Mouse (Mus musculus) limb, embryonic 11.5 days (tissue): Measurements from ENCODE around the gene 2810004N23Rik. TPM values are rescaled to one million over a fixed set of nuclear protein-coding genes. Genes with fewer than 3 reads are reported as not detected.

Experiments used
- ATAC-seq: fragments of 200-750 bp; cut with Nextera tagmentation; 2 replicates; pipeline ENCODE4 v1.8.0; 2017; ENCODE audit warnings: low read depth; ENCODE audit not compliant: insufficient number of reproducible peaks, low FRiP score, low TSS enrichment
- DNase-seq: peaks from one replicate; pipeline ENCODE4 v3.0.0-alpha.2; 2015; ENCODE audit warnings: low spot score
- H3K27ac ChIP-seq: fragments of 300-500 bp; sonication (generic); replicated peaks from 2 replicates; pipeline ENCODE4 v1.5.1; 2014; ENCODE audit warnings: low read depth, mild to moderate bottlenecking, low read length
- H3K27me3 ChIP-seq: fragments of 300-500 bp; sonication (generic); 2 replicates; pipeline ENCODE4 v1.6.1; 2014; ENCODE audit warnings: mild to moderate bottlenecking, low read length, mixed read lengths; ENCODE audit not compliant: control insufficient read depth, insufficient read depth
- H3K36me3 ChIP-seq: fragments of 300-500 bp; sonication (generic); 2 replicates; pipeline ENCODE4 v1.6.1; 2014; ENCODE audit warnings: mild to moderate bottlenecking, low read length, moderate library complexity, mixed read lengths; ENCODE audit not compliant: control insufficient read depth, insufficient read depth
- H3K4me1 ChIP-seq: fragments of 300-500 bp; sonication (generic); 2 replicates; pipeline ENCODE4 v1.6.1; 2014; ENCODE audit warnings: low read length, mixed read lengths; ENCODE audit not compliant: control insufficient read depth, insufficient read depth
- H3K4me2 ChIP-seq: fragments of 300-500 bp; sonication (generic); 2 replicates; pipeline ENCODE4 v1.6.1; 2014; ENCODE audit warnings: low read depth, mild to moderate bottlenecking, moderate library complexity; ENCODE audit not compliant: severe bottlenecking
- H3K4me3 ChIP-seq: fragments of 300-500 bp; sonication (generic); 2 replicates; pipeline ENCODE4 v1.5.1; 2014; ENCODE audit warnings: low read depth, low read length
- H3K9ac ChIP-seq: fragments of 300-500 bp; sonication (generic); 2 replicates; pipeline ENCODE4 v1.6.1; 2014; ENCODE audit warnings: mild to moderate bottlenecking, low read length
- H3K9me3 ChIP-seq: fragments of 300-500 bp; sonication (generic); 2 replicates; pipeline ENCODE4 v1.6.1; 2016; ENCODE audit warnings: low read length; ENCODE audit not compliant: control insufficient read depth
- WGBS: fragments of 180-500 bp; shearing (Covaris S2); extraction: QIAGEN DNeasy Blood & Tissue Kit; methylation state at CpG from one replicate; pipeline ENCODE4 v1.1.7; 2014; 5-methylcytosine and 5-hydroxymethylcytosine counted together
- polyA plus RNA-seq: library from polyadenylated mRNA; unstranded; fragments of >200 nt; fragmentation: Nextera tagmentation; extraction: Ambion mirVana; gene quantifications from 2 replicates; pipeline ENCODE4 v1.2.1, GENCODE M21; 2014

The 2810004N23Rik gene
- polyA plus RNA-seq, 1 experiment from 2014 or later: 58.9 TPM

GRCm38 (mm10) chr8:124793661-124794485 is 69.0 kb downstream of the 2810004N23Rik start:
- peak; percentile 41 for DNase-seq
- Histone ChIP-seq H3K4me3 (peak overlapping the region; percentile 53), H3K9ac (no peak overlapping the region), H3K4me2 (peak overlapping the region; percentile 100), H3K4me1 (peaks cover 16% of the 10 kb centered on the region; the same call in 1 of the 2 replicates), H3K27ac (no peak overlapping the region), H3K9me3 (no peaks in the 10 kb centered on the region), H3K36me3 (no peaks in the 10 kb centered on the region; the same call in 1 of the 2 replicates), H3K27me3 (peaks cover 63% of the 10 kb centered on the region)
- WGBS: under 1% methylated on average over 81 of the region's 81 CpGs
- peak; percentile 29; the same call in 1 of the 2 replicates for ATAC-seq

- WGBS: under 1% methylated on average over 49 of the region's 51 CpGs
- H3K4me1 ChIP-seq: peaks cover 16% of the 10 kb centered on the region; the same call in 1 of the 2 replicates
- H3K4me2 ChIP-seq: peak overlapping the region; percentile 100
- ATAC-seq (peak; percentile 82), DNase-seq (peak; percentile 93)
- peaks cover 63% of the 10 kb centered on the region for H3K27me3 ChIP-seq
- no peak overlapping the region for H3K27ac ChIP-seq
- no peaks in the 10 kb centered on the region for H3K9me3 ChIP-seq
- H3K4me3 ChIP-seq: peak overlapping the region; percentile 53
- H3K36me3 ChIP-seq: no peaks in the 10 kb centered on the region; the same call in 1 of the 2 replicates
- no peak overlapping the region for H3K9ac ChIP-seq
Observed at GRCm38 (mm10) chr8:124793172-124793651, 69.7 kb downstream of the 2810004N23Rik start.

- peak; percentile 80 for DNase-seq
- 0% methylated on average over 39 of the region's 39 CpGs for WGBS
Observed at GRCm38 (mm10) chr8:124792708-124793107, 70.2 kb downstream of the 2810004N23Rik start, which contains the start of gene Trim67. TSS of gene Trim67 (plus strand) at chr8:124793092.

DNA sequence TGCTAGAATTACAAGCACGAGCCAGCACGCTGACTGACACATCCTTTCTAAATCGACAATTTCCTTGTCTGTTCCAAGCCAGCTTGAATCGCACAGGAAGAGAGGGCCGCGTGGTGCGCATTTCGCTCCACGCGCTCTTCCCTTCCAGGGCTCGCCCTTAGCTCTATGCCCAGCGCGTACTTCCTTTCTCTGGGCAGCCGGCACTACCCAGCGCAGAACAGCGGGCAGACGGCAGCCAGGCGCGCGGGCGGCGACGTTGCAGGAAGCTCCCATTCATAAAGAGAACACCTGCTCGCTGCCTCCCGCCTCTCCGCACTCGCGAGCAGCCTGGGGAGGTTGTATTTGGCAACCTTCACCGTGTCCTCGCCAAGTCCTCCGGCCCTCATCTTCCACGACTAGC is 70.7 kb downstream of the 2810004N23Rik start:
- H3K9ac ChIP-seq: no peak overlapping the region
- no peak for ATAC-seq
- peak; percentile 30 for DNase-seq
- H3K27ac ChIP-seq: no peak overlapping the region
- peaks cover 63% of the 10 kb centered on the region for H3K27me3 ChIP-seq
- H3K36me3 ChIP-seq: no peaks in the 10 kb centered on the region; the same call in 1 of the 2 replicates
- H3K4me2 ChIP-seq: peak overlapping the region; percentile 100
- H3K9me3 ChIP-seq: no peaks in the 10 kb centered on the region
- H3K4me3 ChIP-seq: peak overlapping the region; percentile 53
- 1% methylated on average over 32 of the region's 32 CpGs for WGBS
- H3K4me1 ChIP-seq: peaks cover 16% of the 10 kb centered on the region; the same call in 1 of the 2 replicates

More at GRCm38 (mm10) chr8:124792708-124793107, 70.2 kb downstream of the 2810004N23Rik start, which contains the start of gene Trim67:
- Histone ChIP-seq H3K27ac (no peak within 1 kb of the TSS), H3K4me3 (peak within 1 kb of the TSS; percentile 53), H3K4me1 (peaks cover 16% of the 10 kb centered on the region; the same call in 1 of the 2 replicates), H3K4me2 (peak within 1 kb of the TSS; percentile 100), H3K9ac (no peak within 1 kb of the TSS), H3K9me3 (no peaks in the 10 kb centered on the region), H3K36me3 (no peaks in the 10 kb centered on the region; the same call in 1 of the 2 replicates), H3K27me3 (peaks cover 63% of the 10 kb centered on the region)
- ATAC-seq: peak; percentile 78

GRCm38 (mm10) chr8:124791751-124792150 is 71.2 kb downstream of the 2810004N23Rik start:
- Histone ChIP-seq H3K27me3 (peaks cover 59% of the 10 kb centered on the region), H3K4me1 (peaks cover 16% of the 10 kb centered on the region; the same call in 1 of the 2 replicates), H3K4me2 (peak overlapping the region; percentile 100), H3K4me3 (peak overlapping the region; percentile 53; the same call in 1 of the 2 replicates), H3K9ac (no peak overlapping the region), H3K36me3 (no peaks in the 10 kb centered on the region; the same call in 1 of the 2 replicates), H3K27ac (no peak overlapping the region), H3K9me3 (no peaks in the 10 kb centered on the region)
- 45% methylated on average over 4 of the region's 4 CpGs for WGBS
- ATAC-seq (no peak), DNase-seq (no peak)

GRCm38 (mm10) chr8:124790676-124791075 is 72.2 kb downstream of the 2810004N23Rik start:
- no peak overlapping the region for H3K27ac ChIP-seq
- H3K9ac ChIP-seq: no peak overlapping the region
- no peak overlapping the region for H3K4me3 ChIP-seq
- H3K36me3 ChIP-seq: no peaks in the 10 kb centered on the region; the same call in 1 of the 2 replicates
- peaks cover 16% of the 10 kb centered on the region; the same call in 1 of the 2 replicates for H3K4me1 ChIP-seq
- DNase-seq (no peak), ATAC-seq (no peak)
- 74% methylated on average over 4 of the region's 4 CpGs for WGBS
- H3K4me2 ChIP-seq: no peak overlapping the region
- no peaks in the 10 kb centered on the region for H3K9me3 ChIP-seq
- H3K27me3 ChIP-seq: peaks cover 49% of the 10 kb centered on the region

Other genes with a start within 250 kb of the 2810004N23Rik start
- 28.2 and 30.4 TPM in 2 replicates for gene 2310022B05Rik, start 199.8 kb downstream of the 2810004N23Rik start, polyA plus RNA-seq
- gene Ttc13, start 141.1 kb downstream of the 2810004N23Rik start, polyA plus RNA-seq: 49.5 and 53.9 TPM in 2 replicates
- 27.3 and 30.5 TPM in 2 replicates for gene Arv1, start 141.0 kb downstream of the 2810004N23Rik start, polyA plus RNA-seq
- gene Fam89a, start 111.3 kb downstream of the 2810004N23Rik start, polyA plus RNA-seq: 3.7 and 4.5 TPM in 2 replicates
- gene Trim67, start 70.0 kb downstream of the 2810004N23Rik start, polyA plus RNA-seq: 0.01 TPM in 1 of 2 replicates, not detected in the other
- gene Gnpat, start 87 bp downstream of the 2810004N23Rik start, polyA plus RNA-seq: 121 and 128 TPM in 2 replicates
- gene Exoc8, start 34.6 kb upstream of the 2810004N23Rik start, polyA plus RNA-seq: 7.0 and 8.1 TPM in 2 replicates
- 8.9 and 9.3 TPM in 2 replicates for gene Sprtn, start 34.8 kb upstream of the 2810004N23Rik start, polyA plus RNA-seq
- gene Egln1, start 86.2 kb upstream of the 2810004N23Rik start, polyA plus RNA-seq: 15.1 and 15.3 TPM in 2 replicates
- gene Tsnax, start 149.9 kb upstream of the 2810004N23Rik start, polyA plus RNA-seq: 143 and 144 TPM in 2 replicates
- 0.96 and 1.0 TPM in 2 replicates for gene Disc1, start 191.1 kb upstream of the 2810004N23Rik start, polyA plus RNA-seq